Mouse (Mus musculus) layer of hippocampus, adult 2 months (tissue): Measurements from ENCODE around the gene Sh2d3c. TPM values are rescaled to one million over a fixed set of nuclear protein-coding genes. Genes with fewer than 3 reads are reported as not detected.

Experiments used
- DNase-seq, 2 experiments: peaks; one replicate each; pipeline ENCODE4 v3.0.0; 2022; ENCODE audit warnings: low spot score in 2 of 2
- H3K27ac ChIP-seq: fragments of 200-600 bp; 2 replicates; pipeline ENCODE4 v1.8.1; 2022
- H3K4me3 ChIP-seq: fragments of 200-600 bp; 2 replicates; pipeline ENCODE4 v1.8.1; 2022; ENCODE audit warnings: mild to moderate bottlenecking
- CTCF ChIP-seq: fragments of 200-600 bp; conservative IDR thresholded peaks from 2 replicates; pipeline ENCODE4 v1.8.1; 2022; ENCODE audit warnings: antibody characterized with exemption, mild to moderate bottlenecking, moderate library complexity
- microRNA-seq, 2 experiments: library from miRNA; unstranded; fragments of <30 nt; microRNA quantifications; one replicate each; pipeline ENCODE4 v1.2.0; 2021
- total RNA-seq, 2 experiments: library from RNA; stranded (reverse); gene quantifications; 2 replicates each; pipeline ENCODE4 v1.2.3; 2021

Gene Sh2d3c
- total RNA-seq, 2 experiments from 2014 or later, result 18.9 to 20.1 TPM

- H3K4me3 ChIP-seq, result peak within 1 kb of the TSS; percentile 76
- peak within 1 kb of the TSS; percentile 92 for H3K27ac ChIP-seq
- DNase-seq, result peak; percentile 97
- no peak for TF ChIP-seq CTCF
Observed at GRCm38 (mm10) chr2:32775359-32776074, 54.7 kb downstream of the Sh2d3c start, which contains the start of the genes Ttc16 and Ptrh1. Ttc16 (minus strand) TSS chr2:32775633. Ptrh1 (plus strand) TSS chr2:32775786.

- TF ChIP-seq CTCF, result no peak
- H3K4me3 ChIP-seq, result peak overlapping the region; percentile 76
- DNase-seq, result no peak
- no peak overlapping the region for H3K27ac ChIP-seq
Observed at GRCm38 (mm10) chr2:32776192-32776591, 55.3 kb downstream of the Sh2d3c start.

GRCm38 (mm10) chr2:32778081-32778480 is 57.2 kb downstream of the Sh2d3c start:
- TF ChIP-seq CTCF, result no peak
- no peak overlapping the region for H3K27ac ChIP-seq
- H3K4me3 ChIP-seq, result no peak overlapping the region
- DNase-seq, result no peak

- TF ChIP-seq CTCF, result peak; percentile 89
- Histone ChIP-seq H3K27ac (no peak overlapping the region), H3K4me3 (no peak overlapping the region)
- DNase-seq, result peak in 1 of 2 experiments; percentile 65
Observed at GRCm38 (mm10) chr2:32779131-32779530, 58.3 kb downstream of the Sh2d3c start.

GRCm38 (mm10) chr2:32779714-32780113 is 58.9 kb downstream of the Sh2d3c start:
- Histone ChIP-seq H3K4me3 (no peak overlapping the region), H3K27ac (no peak overlapping the region)
- TF ChIP-seq CTCF, result no peak
- DNase-seq, result no peak

- DNase-seq, result no peak
- 0 out of 2 replicates have a peak, but pooled peaks have one; percentile 9 for TF ChIP-seq CTCF
- no peak overlapping the region for H3K27ac ChIP-seq
- no peak overlapping the region for H3K4me3 ChIP-seq
Observed at GRCm38 (mm10) chr2:32781710-32782109, 60.9 kb downstream of the Sh2d3c start.

- Histone ChIP-seq H3K4me3 (no peak within 1 kb of the TSS), H3K27ac (no peak within 1 kb of the TSS)
- no peak for DNase-seq
- no peak for TF ChIP-seq CTCF
Observed at GRCm38 (mm10) chr2:32784048-32784681, 63.3 kb downstream of the Sh2d3c start, which contains the start of gene Cfap157. Cfap157 (minus strand) TSS chr2:32784428.

GRCm38 (mm10) chr2:32787176-32787575 is 66.3 kb downstream of the Sh2d3c start:
- no peak overlapping the region for H3K4me3 ChIP-seq
- H3K27ac ChIP-seq, result no peak overlapping the region
- no peak for DNase-seq
- TF ChIP-seq CTCF, result peak; percentile 76

- TF ChIP-seq CTCF, result no peak
- Histone ChIP-seq H3K27ac (no peak overlapping the region), H3K4me3 (no peak overlapping the region)
- no peak for DNase-seq
Observed at GRCm38 (mm10) chr2:32788581-32788980, 67.7 kb downstream of the Sh2d3c start.

GRCm38 (mm10) chr2:32791297-32791696 is 70.4 kb downstream of the Sh2d3c start:
- DNase-seq, result no peak
- TF ChIP-seq CTCF, result no peak
- no peak overlapping the region for H3K27ac ChIP-seq
- no peak overlapping the region for H3K4me3 ChIP-seq

GRCm38 (mm10) chr2:32795748-32796418 is 75.0 kb downstream of the Sh2d3c start:
- no peak for DNase-seq
- no peak overlapping the region for H3K4me3 ChIP-seq
- H3K27ac ChIP-seq, result no peak overlapping the region
- TF ChIP-seq CTCF, result no peak

- peak overlapping the region; percentile 33; the same call in 1 of the 2 replicates for H3K27ac ChIP-seq
- DNase-seq, result no peak
Observed at GRCm38 (mm10) chr2:32798251-32798962, 77.6 kb downstream of the Sh2d3c start.

More at GRCm38 (mm10) chr2:32798251-32798962, 77.6 kb downstream of the Sh2d3c start:
- no peak for TF ChIP-seq CTCF
- H3K4me3 ChIP-seq, result no peak overlapping the region

Small RNA genes lying within 50 kb of the gene (microRNA-seq; reads per million reads assigned to microRNA genes)
- gene Gm47291, result 0 reads per million in 2 experiments
- gene Mir2861, result 0.18 to 0.64 reads per million in 2 experiments
- 0 to 0.64 reads per million in 2 experiments for gene Mir3960
- gene Mir8093, result 0 to 0.18 reads per million in 2 experiments

Other genes with a start within 250 kb of the Sh2d3c start
- 10 to 100 TPM; 77.1 TPM for gene Fam102a, start 185.7 kb upstream of the Sh2d3c start, total RNA-seq
- gene Dpm2, start 150.2 kb upstream of the Sh2d3c start, total RNA-seq, result 10 to 100 TPM; 77.6 to 84.0 TPM
- gene Pip5kl1, start 146.3 kb upstream of the Sh2d3c start, total RNA-seq, result 1 to 10 TPM; 4.4 to 5.0 TPM
- gene 9430097D07Rik, start 145.4 kb upstream of the Sh2d3c start, total RNA-seq, result under 1 TPM in 1 of 2 experiments, not detected in 1; 0.71 TPM
- 10 to 100 TPM; 36.4 to 40.0 TPM for gene St6galnac4, start 134.0 kb upstream of the Sh2d3c start, total RNA-seq
- gene St6galnac6, start 121.3 kb upstream of the Sh2d3c start, total RNA-seq, result 100 to 1,000 TPM; 117 to 124 TPM
- gene Ak1, start 99.3 kb upstream of the Sh2d3c start, total RNA-seq, result 100 to 1,000 TPM; 120 to 123 TPM
- 10 to 100 TPM; 16.4 to 19.7 TPM for gene Eng, start 74.5 kb upstream of the Sh2d3c start, total RNA-seq
- gene Fpgs, start 16.9 kb upstream of the Sh2d3c start, total RNA-seq, result 10 to 100 TPM; 10.7 to 14.6 TPM
- 100 to 1,000 TPM; 115 to 121 TPM for gene Cdk9, start 8.0 kb upstream of the Sh2d3c start, total RNA-seq
- 1 to 10 TPM; 1.4 to 2.9 TPM for gene 6330409D20Rik, start 20.0 kb downstream of the Sh2d3c start, total RNA-seq
- 10 to 100 TPM; 30.3 to 32.3 TPM for gene Tor2a, start 36.2 kb downstream of the Sh2d3c start, total RNA-seq
- gene Ttc16, start 54.6 kb downstream of the Sh2d3c start, total RNA-seq, result under 1 TPM; 0.69 to 0.82 TPM
- gene Ptrh1, start 54.7 kb downstream of the Sh2d3c start, total RNA-seq, result 1 to 10 TPM; 5.9 to 6.4 TPM
- gene Cfap157, start 63.4 kb downstream of the Sh2d3c start, total RNA-seq, result 1 to 10 TPM in 1 of 2 experiments, not detected in 1; 2.0 TPM
- gene Stxbp1, start 126.2 kb downstream of the Sh2d3c start, total RNA-seq, result 100 to 1,000 TPM; 550 to 603 TPM
- 10 to 100 TPM; 14.5 to 14.9 TPM for gene Fam129b, start 155.1 kb downstream of the Sh2d3c start, total RNA-seq
- 100 to 1,000 TPM; 115 to 125 TPM for gene Rpl12, start 240.5 kb downstream of the Sh2d3c start, total RNA-seq
- gene Lrsam1, start 240.6 kb downstream of the Sh2d3c start, total RNA-seq, result 10 to 100 TPM; 36.8 to 37.9 TPM